Mouse (Mus musculus) macrophage (primary cell): ENCODE measurements around the gene Zfp935. TPM values are rescaled to one million over a fixed set of nuclear protein-coding genes. Genes with fewer than 3 reads are reported as not detected.
"Not testable (repeated sequence)": the region's sequence is repeated elsewhere in the genome, so short reads cannot be mapped to it uniquely, and the experiment has no call there.

ENCODE experiments used
- H3K27ac ChIP-seq: fragments of 350-480 bp; formaldehyde crosslinking; 2 replicates; pipeline ENCODE4 v1.9.0; 2021
- H3K36me3 ChIP-seq: fragments of 350-480 bp; formaldehyde crosslinking; 2 replicates; pipeline ENCODE4 v1.9.0; 2021; ENCODE audit errors: inconsistent target
- H3K4me3 ChIP-seq: fragments of 350-480 bp; formaldehyde crosslinking; 2 replicates; pipeline ENCODE4 v1.9.0; 2021; ENCODE audit errors: inconsistent target
- H3K79me2 ChIP-seq: fragments of 350-480 bp; formaldehyde crosslinking; 2 replicates; pipeline ENCODE4 v1.9.0; 2021; ENCODE audit errors: inconsistent target
- WGBS: methylation state at CpG from one replicate; pipeline ENCODE4 v1.1.7; 2026; ENCODE audit warnings: inconsistent platforms; ENCODE audit not compliant: missing documents; 5-methylcytosine and 5-hydroxymethylcytosine counted together
- polyA plus RNA-seq: library from polyadenylated mRNA; stranded (reverse); fragments of 250-400 nt; gene quantifications from 3 replicates; pipeline ENCODE4 v1.2.4, GENCODE M21; 2018; ENCODE audit warnings: inconsistent platforms
- total RNA-seq, 78 experiments: library from RNA; depleted of rRNA; stranded (reverse); fragments of 250-400 nt; gene quantifications; 1 replicate in 9 of 78; 2 replicates in 24 of 78; 3 replicates in 43 of 78; 4 replicates in 2 of 78; pipeline ENCODE4 v1.2.4; 2018; ENCODE audit warnings: inconsistent platforms in 56 of 78

Zfp935 gene
- total RNA-seq (2018; cell fraction: chromatin; rRNA removed) = 1 to 10 TPM in 3 of 26 experiments, under 1 TPM in 1, not detected in 22; 0.98 to 2.9 (median 1.6) TPM
- total RNA-seq (2018; cell fraction: cytosol; rRNA removed) = not detected
- 1 to 10 TPM in 2 of 26 experiments, not detected in 24; 2.0 to 2.5 TPM for total RNA-seq (2018; cell fraction: nucleus; rRNA removed)
- not detected in 3 replicates for polyA plus RNA-seq

GRCm38 (mm10) chr13:62558189-62559110 lies at the start of gene Zfp935:
Gene Zfp935 (minus strand): TSS chr13:62558511.
- Histone ChIP-seq H3K27ac (0 out of 2 replicates have a peak within 1 kb of the TSS, but pooled peaks have one; percentile 10), H3K4me3 (peak within 1 kb of the TSS; percentile 51)
- not testable (repeated sequence) for H3K79me2 ChIP-seq, H3K36me3 ChIP-seq
- 1% methylated on average over 22 of the region's 27 CpGs for WGBS

GRCm38 (mm10) chr13:62571099-62571498 lies 12.8 kb upstream of the Zfp935 start, which contains the start of gene Zfp934:
Gene Zfp934 (minus strand): TSS chr13:62571199.
- WGBS = no CpG with 5 or more reads among the region's 6 CpGs
- not testable (repeated sequence) for H3K36me3 ChIP-seq, H3K4me3 ChIP-seq, H3K27ac ChIP-seq, H3K79me2 ChIP-seq

GRCm38 (mm10) chr13:62561696-62562095 lies 3.4 kb upstream of the Zfp935 start:
- H3K4me3 ChIP-seq, H3K79me2 ChIP-seq, H3K36me3 ChIP-seq, H3K27ac ChIP-seq: not testable (repeated sequence)
- WGBS = no CpG with 5 or more reads among the region's 1 CpGs

- H3K4me3 ChIP-seq, H3K79me2 ChIP-seq, H3K27ac ChIP-seq, H3K36me3 ChIP-seq: not testable (repeated sequence)
Observed at GRCm38 (mm10) chr13:62530129-62530528, 28.2 kb downstream of the Zfp935 start.

- 90% methylated on average over 1 of the region's 1 CpGs for WGBS
- not testable (repeated sequence) for H3K27ac ChIP-seq, H3K36me3 ChIP-seq, H3K79me2 ChIP-seq, H3K4me3 ChIP-seq
Observed at GRCm38 (mm10) chr13:62510641-62511420, 47.5 kb downstream of the Zfp935 start.

GRCm38 (mm10) chr13:62472661-62473060 lies 85.7 kb downstream of the Zfp935 start:
- H3K4me3 ChIP-seq, H3K36me3 ChIP-seq, H3K79me2 ChIP-seq, H3K27ac ChIP-seq: not testable (repeated sequence)
- 88% methylated on average over 7 of the region's 8 CpGs for WGBS

- not testable (repeated sequence) for H3K4me3 ChIP-seq, H3K27ac ChIP-seq, H3K36me3 ChIP-seq
- peaks cover 10% of the 10 kb centered on the region for H3K79me2 ChIP-seq
Observed at GRCm38 (mm10) chr13:62469947-62470346, 88.4 kb downstream of the Zfp935 start.

GRCm38 (mm10) chr13:62466424-62467334 lies 91.6 kb downstream of the Zfp935 start, which contains the start of gene Gm49359:
Gene Gm49359 (minus strand): TSS chr13:62466832.
- H3K36me3 ChIP-seq = not testable (repeated sequence)
- Histone ChIP-seq H3K4me3 (peak within 1 kb of the TSS; percentile 69), H3K27ac (peak within 1 kb of the TSS; percentile 67), H3K79me2 (peaks cover 40% of the 10 kb centered on the region)
- 3% methylated on average over 27 of the region's 28 CpGs for WGBS

Other genes starting within 250 kb of the Zfp935 start
- 2.1 to 7.0 TPM (median 3.7 TPM) in 3 replicates for gene Gm3604, start 175.3 kb downstream of the Zfp935 start, polyA plus RNA-seq
- 9.2 to 24.7 TPM (median 10.8 TPM) in 3 replicates for gene Gm49359, start 91.7 kb downstream of the Zfp935 start, polyA plus RNA-seq
- 4.4 to 8.6 TPM (median 7.2 TPM) in 3 replicates for gene Zfp934, start 12.7 kb upstream of the Zfp935 start, polyA plus RNA-seq
- gene 6720489N17Rik, start 65.7 kb upstream of the Zfp935 start, polyA plus RNA-seq = 0.79 to 2.9 TPM (median 2.0 TPM) in 3 replicates
- 3.9 to 12.8 TPM (median 10.8 TPM) in 3 replicates for gene Platr25, start 202.2 kb upstream of the Zfp935 start, polyA plus RNA-seq
- gene Gm5141, start 227.3 kb upstream of the Zfp935 start, polyA plus RNA-seq = 1.8 to 5.2 TPM (median 2.6 TPM) in 3 replicates